Mouse (Mus musculus) layer of hippocampus, adult 11-12 months (tissue): ENCODE measurements around the gene Immp2l.

Experiments
- DNase-seq: peaks from one replicate; pipeline ENCODE4 v3.0.0; 2022; ENCODE audit warnings: low spot score

Immp2l gene

GRCm38 (mm10) chr12:41316426-41316825 is 292.5 kb downstream of the Immp2l start:
- DNase-seq = no peak

- DNase-seq = no peak
These were observed 293.5 kb downstream of the Immp2l start for GRCm38 (mm10) chr12:41317431-41317830.

GRCm38 (mm10) chr12:41322018-41322417 is 298.1 kb downstream of the Immp2l start:
- no peak for DNase-seq

GRCm38 (mm10) chr12:41324418-41324817 is 300.5 kb downstream of the Immp2l start:
- no peak for DNase-seq

GRCm38 (mm10) chr12:41325756-41326155 is 301.9 kb downstream of the Immp2l start:
- no peak for DNase-seq

- DNase-seq = no peak
These were observed 307.2 kb downstream of the Immp2l start for GRCm38 (mm10) chr12:41330988-41331671.

- DNase-seq = no peak
These were observed 321.7 kb downstream of the Immp2l start for GRCm38 (mm10) chr12:41345621-41346020.

- DNase-seq = no peak
These were observed 323.6 kb downstream of the Immp2l start for GRCm38 (mm10) chr12:41347494-41347893.

- DNase-seq = no peak
These were observed 325.5 kb downstream of the Immp2l start for GRCm38 (mm10) chr12:41349386-41349785.

GRCm38 (mm10) chr12:41349814-41350213 is 325.9 kb downstream of the Immp2l start:
- no peak for DNase-seq

GRCm38 (mm10) chr12:41351275-41351674 is 327.4 kb downstream of the Immp2l start:
- DNase-seq = no peak

- DNase-seq = no peak
These were observed 331.0 kb downstream of the Immp2l start for GRCm38 (mm10) chr12:41354857-41355256.

GRCm38 (mm10) chr12:41356040-41356439 is 332.1 kb downstream of the Immp2l start:
- no peak for DNase-seq

- DNase-seq = no peak
These were observed 362.8 kb downstream of the Immp2l start for GRCm38 (mm10) chr12:41386685-41387084.

GRCm38 (mm10) chr12:41394231-41394630 is 370.3 kb downstream of the Immp2l start:
- DNase-seq = no peak

GRCm38 (mm10) chr12:41401136-41401535 is 377.2 kb downstream of the Immp2l start:
- no peak for DNase-seq

GRCm38 (mm10) chr12:41401923-41402322 is 378.0 kb downstream of the Immp2l start:
- no peak for DNase-seq

GRCm38 (mm10) chr12:41409431-41409830 is 385.5 kb downstream of the Immp2l start:
- DNase-seq = no peak

GRCm38 (mm10) chr12:41416635-41417034 is 392.7 kb downstream of the Immp2l start:
- no peak for DNase-seq

- DNase-seq = no peak
These were observed 393.2 kb downstream of the Immp2l start for GRCm38 (mm10) chr12:41417099-41417498.

GRCm38 (mm10) chr12:41417961-41418360 is 394.1 kb downstream of the Immp2l start:
- no peak for DNase-seq

GRCm38 (mm10) chr12:41425101-41425679 is 401.3 kb downstream of the Immp2l start:
- no peak for DNase-seq

GRCm38 (mm10) chr12:41427464-41427863 is 403.6 kb downstream of the Immp2l start:
- no peak for DNase-seq

- DNase-seq = no peak
These were observed 404.9 kb downstream of the Immp2l start for GRCm38 (mm10) chr12:41428806-41429205.
